Mouse (Mus musculus) liver, embryonic 11.5 days (tissue): ENCODE data around the gene Lefty1. TPM values are rescaled to one million over a fixed set of nuclear protein-coding genes. Genes with fewer than 3 reads are reported as not detected.

ENCODE experiments used
- ATAC-seq: fragments of 200-750 bp; cut with Nextera tagmentation; replicated peaks from 2 replicates; pipeline ENCODE4 v1.8.0; 2017; ENCODE audit warnings: moderate number of reproducible peaks, mild to moderate bottlenecking, moderate TSS enrichment, moderate library complexity; ENCODE audit not compliant: low FRiP score
- DNase-seq: peaks from one replicate; pipeline ENCODE4 v3.0.0-alpha.2; 2017; ENCODE audit warnings: low spot score
- H3K27ac ChIP-seq: fragments of 300-500 bp; sonication (generic); 2 replicates; pipeline ENCODE4 v1.5.1; 2014; ENCODE audit warnings: mild to moderate bottlenecking, low read depth, low read length, control low read depth
- H3K27me3 ChIP-seq: fragments of 300-500 bp; sonication (generic); replicated peaks from 2 replicates; pipeline ENCODE4 v1.6.1; 2014; ENCODE audit warnings: low read length, mixed read lengths; ENCODE audit not compliant: control insufficient read depth, insufficient read depth
- H3K36me3 ChIP-seq: fragments of 300-500 bp; sonication (generic); 2 replicates; pipeline ENCODE4 v1.6.1; 2014; ENCODE audit warnings: mild to moderate bottlenecking, low read length, moderate library complexity, mixed read lengths; ENCODE audit not compliant: control insufficient read depth, insufficient read depth
- H3K4me1 ChIP-seq: fragments of 300-500 bp; sonication (generic); replicated peaks from 2 replicates; pipeline ENCODE4 v1.6.1; 2014; ENCODE audit warnings: low read length, mixed read lengths; ENCODE audit not compliant: control insufficient read depth, insufficient read depth
- H3K4me2 ChIP-seq: fragments of 300-500 bp; sonication (generic); 2 replicates; pipeline ENCODE4 v1.6.1; 2014; ENCODE audit warnings: mild to moderate bottlenecking, control low read depth, moderate library complexity
- H3K4me3 ChIP-seq: fragments of 300-500 bp; sonication (generic); 2 replicates; pipeline ENCODE4 v1.5.1; 2014; ENCODE audit warnings: low read depth, low read length, control low read depth
- H3K9ac ChIP-seq: fragments of 300-500 bp; sonication (generic); 2 replicates; pipeline ENCODE4 v1.6.1; 2014; ENCODE audit warnings: low read depth, low read length, control low read depth
- H3K9me3 ChIP-seq: fragments of 300-500 bp; sonication (generic); 2 replicates; pipeline ENCODE4 v1.6.1; 2016; ENCODE audit warnings: low read length, inconsistent platforms, mixed read lengths; ENCODE audit not compliant: control insufficient read depth
- WGBS: fragments of 180-500 bp; shearing (Covaris S2); extraction: QIAGEN DNeasy Blood & Tissue Kit; methylation state at CpG from one replicate; pipeline ENCODE4 v1.1.7; 2014; 5-methylcytosine and 5-hydroxymethylcytosine counted together
- polyA plus RNA-seq: library from polyadenylated mRNA; unstranded; fragments of >200 nt; fragmentation: Nextera tagmentation; extraction: Ambion mirVana; gene quantifications from 2 replicates; pipeline ENCODE4 v1.2.1, GENCODE M21; 2014

Lefty1 gene
- polyA plus RNA-seq, 1 experiment from 2014 or later, result 7.3 TPM

- H3K27ac ChIP-seq, result peak overlapping the region; percentile 77
Observed at GRCm38 (mm10) chr1:180943032-180943644, 8.3 kb downstream of the Lefty1 start.

DNA sequence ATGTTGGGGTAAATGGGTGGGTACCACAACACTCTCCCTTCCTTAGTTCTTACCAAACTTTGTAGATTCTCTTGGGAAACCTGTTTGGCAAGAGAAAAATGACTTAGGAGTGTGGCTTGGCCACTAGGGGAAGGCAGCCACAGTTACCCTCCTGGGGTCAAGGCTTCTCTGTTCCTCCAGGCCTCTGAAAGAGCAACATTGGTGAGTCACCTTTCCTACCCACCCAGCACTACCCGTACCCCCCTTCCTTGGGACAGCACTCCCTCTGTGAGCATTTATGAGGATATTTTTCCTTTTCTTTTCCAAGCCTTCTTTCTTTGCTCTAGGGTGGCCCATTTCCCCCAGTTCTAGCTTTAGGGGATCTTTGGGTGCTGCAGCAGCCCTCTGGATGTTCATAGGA lies 9.1 kb downstream of the Lefty1 start:
- Histone ChIP-seq H3K4me2 (no peak overlapping the region), H3K4me3 (no peak overlapping the region), H3K36me3 (no peaks in the 10 kb centered on the region), H3K4me1 (peaks cover 39% of the 10 kb centered on the region), H3K9ac (no peak overlapping the region; the same call in 1 of the 2 replicates), H3K27ac (no peak overlapping the region), H3K27me3 (peaks cover 2% of the 10 kb centered on the region; the same call in 1 of the 2 replicates), H3K9me3 (no peaks in the 10 kb centered on the region)
- no peak for DNase-seq
- 46% methylated on average over 1 of the region's 1 CpGs for WGBS
- no peak for ATAC-seq

More at GRCm38 (mm10) chr1:180943032-180943644, 8.3 kb downstream of the Lefty1 start:
- Histone ChIP-seq H3K9ac (peak overlapping the region; percentile 89; the same call in 1 of the 2 replicates), H3K4me3 (peak overlapping the region; percentile 90), H3K9me3 (no peaks in the 10 kb centered on the region), H3K4me1 (peaks cover 39% of the 10 kb centered on the region), H3K36me3 (no peaks in the 10 kb centered on the region), H3K27me3 (peaks cover 2% of the 10 kb centered on the region; the same call in 1 of the 2 replicates), H3K4me2 (peak overlapping the region; percentile 99)
- ATAC-seq, result no peak
- WGBS, result 51% methylated on average over 11 of the region's 11 CpGs
- no peak for DNase-seq

- Histone ChIP-seq H3K9me3 (no peaks in the 10 kb centered on the region), H3K9ac (no peak overlapping the region), H3K36me3 (no peaks in the 10 kb centered on the region; the same call in 1 of the 2 replicates), H3K4me1 (peaks cover 39% of the 10 kb centered on the region), H3K4me2 (peak overlapping the region; percentile 55), H3K4me3 (no peak overlapping the region), H3K27me3 (peaks cover 2% of the 10 kb centered on the region; the same call in 1 of the 2 replicates), H3K27ac (no peak overlapping the region)
- DNase-seq, result no peak
- 67% methylated on average over 4 of the region's 4 CpGs for WGBS
- no peak for ATAC-seq
Observed at GRCm38 (mm10) chr1:180944553-180944952, 9.7 kb downstream of the Lefty1 start.

DNA sequence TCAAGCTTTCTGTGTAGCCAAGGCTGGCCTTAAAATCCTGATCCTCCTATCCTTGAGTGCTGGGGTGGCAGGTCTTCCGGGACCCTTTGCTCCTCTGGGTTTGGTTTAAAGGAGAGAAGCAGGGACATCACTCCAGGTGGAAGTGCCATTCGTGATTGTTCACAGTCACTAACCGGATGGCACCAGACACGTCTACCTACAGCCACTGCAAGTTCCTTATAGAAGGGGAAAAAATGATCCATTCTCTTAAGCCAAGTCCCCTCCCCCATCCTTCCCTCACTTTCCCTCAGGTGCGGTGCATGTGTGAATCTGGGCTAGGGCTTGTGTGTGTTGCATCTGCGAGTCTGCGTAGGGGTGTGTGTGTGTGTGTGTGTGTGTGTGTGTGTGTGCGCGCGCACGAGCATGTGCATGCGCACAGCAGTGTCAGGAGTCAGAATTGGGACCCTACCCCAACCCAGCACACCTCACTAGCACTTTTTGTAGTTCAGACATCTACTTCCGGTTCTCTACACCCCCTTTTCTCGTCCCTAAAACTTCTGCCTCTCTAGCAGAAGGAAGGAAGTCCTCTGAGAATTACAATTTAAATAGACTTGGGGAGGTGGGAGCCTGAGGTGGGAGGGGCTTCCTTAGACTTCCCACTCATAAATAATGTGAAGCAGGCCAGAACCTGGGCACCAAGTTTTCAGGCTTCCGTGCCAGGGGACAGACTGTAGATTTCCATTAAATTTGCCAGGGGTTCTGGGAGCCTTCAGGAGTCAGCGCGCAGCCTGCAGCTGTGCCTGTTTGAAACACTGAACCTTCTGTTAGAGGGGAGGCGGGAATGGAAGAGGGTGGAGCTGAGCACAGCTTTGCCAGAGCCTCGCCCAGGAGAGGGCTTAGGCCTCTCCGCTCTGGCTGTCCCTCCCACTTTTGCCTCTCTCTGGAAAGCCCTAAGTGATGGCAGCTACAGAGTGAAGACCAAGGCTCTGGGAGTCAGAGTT lies 10.5 kb downstream of the Lefty1 start:
- Histone ChIP-seq H3K36me3 (no peaks in the 10 kb centered on the region; the same call in 1 of the 2 replicates), H3K4me3 (peak overlapping the region; percentile 14; the same call in 1 of the 2 replicates), H3K4me2 (peak overlapping the region; percentile 55), H3K27me3 (peaks cover 2% of the 10 kb centered on the region; the same call in 1 of the 2 replicates), H3K4me1 (peaks cover 39% of the 10 kb centered on the region), H3K9me3 (no peaks in the 10 kb centered on the region), H3K27ac (peak overlapping the region; percentile 30; the same call in 1 of the 2 replicates), H3K9ac (peak overlapping the region; percentile 31)
- WGBS, result 25% methylated on average over 20 of the region's 20 CpGs
- DNase-seq, result no peak
- ATAC-seq, result peak; percentile 83

GRCm38 (mm10) chr1:180946448-180946847 lies 11.6 kb downstream of the Lefty1 start:
- Histone ChIP-seq H3K27me3 (0 out of 2 replicates have a peak, but pooled peaks cover 2% of the 10 kb centered on the region), H3K36me3 (peaks cover 2% of the 10 kb centered on the region; the same call in 1 of the 2 replicates), H3K4me3 (no peak overlapping the region), H3K4me1 (peaks cover 33% of the 10 kb centered on the region), H3K4me2 (no peak overlapping the region), H3K27ac (no peak overlapping the region), H3K9ac (peak overlapping the region; percentile 31; the same call in 1 of the 2 replicates), H3K9me3 (no peaks in the 10 kb centered on the region)
- no peak for DNase-seq
- no peak for ATAC-seq
- WGBS, result 91% methylated on average over 6 of the region's 6 CpGs

- H3K4me1 ChIP-seq, result 0 out of 2 replicates have a peak, but pooled peaks cover 4% of the 10 kb centered on the region
- no peak overlapping the region for H3K27ac ChIP-seq
- H3K4me2 ChIP-seq, result no peak overlapping the region
- H3K36me3 ChIP-seq, result peaks cover 2% of the 10 kb centered on the region; the same call in 1 of the 2 replicates
- H3K9ac ChIP-seq, result no peak overlapping the region
- DNase-seq, result no peak
- H3K4me3 ChIP-seq, result no peak overlapping the region
- WGBS, result 60% methylated on average over 6 of the region's 6 CpGs
- peak; percentile 38 for ATAC-seq
- no peaks in the 10 kb centered on the region for H3K9me3 ChIP-seq
- H3K27me3 ChIP-seq, result no peaks in the 10 kb centered on the region
Observed at GRCm38 (mm10) chr1:180952085-180952746, 17.4 kb downstream of the Lefty1 start.

- H3K4me1 ChIP-seq, result 0 out of 2 replicates have a peak, but pooled peaks cover 4% of the 10 kb centered on the region
- no peaks in the 10 kb centered on the region for H3K27me3 ChIP-seq
- no peak for DNase-seq
- no peaks in the 10 kb centered on the region for H3K9me3 ChIP-seq
- no peak for ATAC-seq
- no peak overlapping the region for H3K4me2 ChIP-seq
- no peak overlapping the region for H3K9ac ChIP-seq
- 79% methylated on average over 5 of the region's 5 CpGs for WGBS
- peaks cover 2% of the 10 kb centered on the region; the same call in 1 of the 2 replicates for H3K36me3 ChIP-seq
- no peak overlapping the region for H3K4me3 ChIP-seq
- H3K27ac ChIP-seq, result no peak overlapping the region
Observed at GRCm38 (mm10) chr1:180952808-180953207, 18.0 kb downstream of the Lefty1 start.

DNA sequence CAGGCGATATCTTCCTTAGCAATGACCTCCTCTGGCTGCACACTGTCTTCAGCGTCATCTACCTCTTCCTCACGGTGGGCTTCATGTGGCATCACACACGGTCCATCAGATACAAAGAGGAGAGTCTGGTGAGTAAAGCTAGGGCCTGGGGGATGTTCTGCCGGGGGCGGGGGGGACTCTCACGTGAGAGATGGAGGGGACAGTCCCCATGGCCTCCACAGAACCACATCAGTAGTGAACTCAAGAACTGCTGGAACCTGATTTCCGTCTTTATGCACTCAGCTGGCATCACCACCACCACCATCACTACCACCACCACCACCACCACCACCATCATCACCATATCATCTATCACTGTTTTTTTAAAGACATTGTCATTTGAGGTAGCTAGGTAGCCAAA lies 21.6 kb downstream of the Lefty1 start:
- Histone ChIP-seq H3K4me1 (0 out of 2 replicates have a peak, but pooled peaks cover 4% of the 10 kb centered on the region), H3K27me3 (no peaks in the 10 kb centered on the region), H3K27ac (no peak overlapping the region; the same call in 1 of the 2 replicates), H3K9ac (no peak overlapping the region), H3K36me3 (peaks cover 2% of the 10 kb centered on the region; the same call in 1 of the 2 replicates), H3K9me3 (no peaks in the 10 kb centered on the region), H3K4me3 (no peak overlapping the region), H3K4me2 (no peak overlapping the region)
- 92% methylated on average over 8 of the region's 8 CpGs for WGBS
- no peak for ATAC-seq
- DNase-seq, result no peak
